Mouse (Mus musculus): Measurements from ENCODE around the gene Neu2.

DNA sequence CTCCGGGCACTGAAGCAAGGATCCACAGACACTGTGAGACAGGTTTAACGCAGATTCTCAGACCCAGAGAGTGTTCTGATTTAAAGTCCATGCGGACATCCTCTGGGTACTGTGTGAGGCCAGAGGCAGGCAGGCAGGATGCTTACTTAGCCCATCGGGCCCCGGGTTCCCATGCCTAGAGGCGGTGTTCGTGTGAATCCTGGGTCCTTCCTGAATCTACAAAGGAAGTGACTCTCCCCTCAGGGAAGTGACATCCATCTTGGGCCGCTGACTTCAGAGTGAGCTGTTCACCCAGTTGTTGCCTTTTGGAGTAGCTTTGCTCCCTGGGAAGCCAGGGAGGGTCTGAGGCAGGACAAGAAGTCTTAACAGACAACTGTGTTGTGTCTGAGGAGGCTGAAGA, 130.0 kb downstream of the Neu2 start:
- TF ChIP-seq CTCF (IDR thresholded peaks at IDR 0.05; ENCODE audit: low read depth, low read length) = no peak
- TF ChIP-seq GATA1 (IDR thresholded peaks at IDR 0.05; ENCODE audit: borderline replicate concordance, low read length) = no peak
- no peak for TF ChIP-seq POLR2AphosphoS5 (IDR thresholded peaks at IDR 0.05; ENCODE audit: insufficient replicate concordance, low read depth, low read length)
- no peak for TF ChIP-seq TAL1 (conservative IDR thresholded peaks at IDR 0.05; ENCODE audit: low read depth, low read length)
- no peak for TF ChIP-seq GATA2 (IDR thresholded peaks at IDR 0.05; ENCODE audit: borderline replicate concordance, low read depth, low read length)
